Mouse (Mus musculus): Measurements from ENCODE around the gene Tmem203. TPM values are rescaled to one million over a fixed set of nuclear protein-coding genes. Genes with fewer than 3 reads are reported as not detected.

Tmem203 gene
- polyA plus RNA-seq, 1 experiment from 2014 or later: 20.2 TPM

GRCm38 (mm10) chr2:25225811-25226379 lies 29.3 kb upstream of the Tmem203 start:
- peak overlapping the region; percentile 96 for H3K27ac ChIP-seq (replicated peaks)
- 0 out of 2 replicates have a peak, but pooled peaks cover 7% of the 10 kb centered on the region for H3K27me3 ChIP-seq (ENCODE audit: low read depth, poor library complexity, severe bottlenecking)
- H3K9me3 ChIP-seq (replicated peaks): no peaks in the 10 kb centered on the region
- DNase-seq (ENCODE audit: low spot score): no peak
- peaks cover 37% of the 10 kb centered on the region for H3K4me1 ChIP-seq
- 78% methylated on average over 8 of the region's 8 CpGs for WGBS
- peaks cover 27% of the 10 kb centered on the region for H3K36me3 ChIP-seq
- H3K4me3 ChIP-seq: peak overlapping the region; percentile 89

- no peak for DNase-seq (ENCODE audit: low spot score)
- Histone ChIP-seq H3K36me3 (peaks cover 18% of the 10 kb centered on the region), H3K27me3 (ENCODE audit: low read depth, poor library complexity, severe bottlenecking) (0 out of 2 replicates have a peak, but pooled peaks cover 16% of the 10 kb centered on the region), H3K9me3 (replicated peaks) (no peaks in the 10 kb centered on the region), H3K4me1 (peaks cover 33% of the 10 kb centered on the region), H3K4me3 (no peak overlapping the region), H3K27ac (replicated peaks) (0 out of 2 replicates have a peak overlapping the region, but pooled peaks have one; percentile 25)
- 86% methylated on average over 5 of the region's 5 CpGs for WGBS
Measured at GRCm38 (mm10) chr2:25226864-25227263, 28.4 kb upstream of the Tmem203 start.

- Histone ChIP-seq H3K36me3 (peaks cover 13% of the 10 kb centered on the region), H3K27ac (replicated peaks) (no peak overlapping the region), H3K4me3 (no peak overlapping the region), H3K9me3 (replicated peaks) (no peaks in the 10 kb centered on the region), H3K4me1 (peaks cover 31% of the 10 kb centered on the region), H3K27me3 (ENCODE audit: low read depth, poor library complexity, severe bottlenecking) (0 out of 2 replicates have a peak, but pooled peaks cover 16% of the 10 kb centered on the region)
- 98% methylated on average over 4 of the region's 4 CpGs for WGBS
- DNase-seq (ENCODE audit: low spot score): no peak
Measured at GRCm38 (mm10) chr2:25227406-25227805, 27.8 kb upstream of the Tmem203 start.

DNA sequence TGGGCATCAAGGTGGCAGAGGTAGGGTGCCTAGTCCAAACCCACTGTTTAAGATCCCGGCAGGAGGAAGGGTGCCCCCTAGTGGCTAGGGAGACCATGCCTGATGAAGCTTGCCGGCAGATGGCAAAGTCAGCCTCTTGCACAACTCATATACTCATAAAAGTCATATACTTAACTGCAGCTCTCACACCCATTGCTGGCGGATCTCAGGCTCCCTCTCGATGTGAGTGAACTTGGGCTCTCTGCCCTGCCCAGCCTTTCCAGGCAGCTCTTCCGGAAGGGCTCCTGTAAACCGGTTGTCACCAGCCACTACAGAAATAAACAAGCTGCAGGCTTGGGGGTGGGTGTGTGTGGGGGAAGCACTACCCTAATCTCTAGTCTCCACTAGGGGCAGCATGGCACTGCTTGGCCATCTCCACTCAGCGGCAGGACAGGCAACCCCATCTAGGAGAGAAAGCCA lies 26.8 kb upstream of the Tmem203 start:
- peak; percentile 83 for DNase-seq (ENCODE audit: low spot score)
- H3K4me1 ChIP-seq: peaks cover 25% of the 10 kb centered on the region
- peaks cover 5% of the 10 kb centered on the region; the same call in 1 of the 2 replicates for H3K36me3 ChIP-seq
- peak overlapping the region; percentile 41 for H3K4me3 ChIP-seq
- H3K27me3 ChIP-seq (ENCODE audit: low read depth, poor library complexity, severe bottlenecking): 0 out of 2 replicates have a peak, but pooled peaks cover 16% of the 10 kb centered on the region
- WGBS: under 1% methylated on average over 7 of the region's 7 CpGs
- no peaks in the 10 kb centered on the region for H3K9me3 ChIP-seq (replicated peaks)
- H3K27ac ChIP-seq (replicated peaks): peak overlapping the region; percentile 77

- H3K9me3 ChIP-seq (replicated peaks): no peaks in the 10 kb centered on the region
- no peak for DNase-seq (ENCODE audit: low spot score)
- H3K36me3 ChIP-seq: no peaks in the 10 kb centered on the region
- WGBS: 72% methylated on average over 6 of the region's 6 CpGs
- 0 out of 2 replicates have a peak, but pooled peaks cover 16% of the 10 kb centered on the region for H3K27me3 ChIP-seq (ENCODE audit: low read depth, poor library complexity, severe bottlenecking)
- H3K4me3 ChIP-seq: peak overlapping the region; percentile 41
- H3K4me1 ChIP-seq: peaks cover 20% of the 10 kb centered on the region
- peak overlapping the region; percentile 77 for H3K27ac ChIP-seq (replicated peaks)
Measured at GRCm38 (mm10) chr2:25228995-25229530, 26.2 kb upstream of the Tmem203 start.

DNA sequence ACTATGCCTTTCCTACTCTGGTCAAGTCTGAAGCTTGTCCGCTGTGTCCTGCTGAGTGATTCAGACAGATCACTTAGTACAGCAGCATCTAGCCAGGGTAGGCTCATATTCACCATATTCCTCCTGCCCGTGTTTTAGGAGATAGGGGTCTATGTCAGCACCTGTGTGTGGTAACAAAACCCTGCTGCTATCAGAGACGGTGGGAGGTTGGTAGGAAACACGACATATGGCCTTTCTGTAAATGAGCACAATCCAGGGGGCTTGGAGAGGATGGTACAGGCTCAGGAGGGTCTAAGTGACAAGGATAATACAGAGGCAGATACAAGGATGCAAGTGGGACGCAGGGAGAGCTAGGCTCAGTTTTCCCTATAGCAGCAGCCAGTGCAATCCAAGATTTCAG lies 25.7 kb upstream of the Tmem203 start:
- Histone ChIP-seq H3K4me1 (peaks cover 20% of the 10 kb centered on the region), H3K27ac (replicated peaks) (no peak overlapping the region), H3K4me3 (no peak overlapping the region), H3K27me3 (ENCODE audit: low read depth, poor library complexity, severe bottlenecking) (0 out of 2 replicates have a peak, but pooled peaks cover 16% of the 10 kb centered on the region), H3K36me3 (no peaks in the 10 kb centered on the region), H3K9me3 (replicated peaks) (no peaks in the 10 kb centered on the region)
- no peak for DNase-seq (ENCODE audit: low spot score)
- WGBS: 85% methylated on average over 5 of the region's 5 CpGs

- Histone ChIP-seq H3K36me3 (no peaks in the 10 kb centered on the region), H3K4me3 (no peak overlapping the region), H3K27me3 (ENCODE audit: low read depth, poor library complexity, severe bottlenecking) (0 out of 2 replicates have a peak, but pooled peaks cover 16% of the 10 kb centered on the region), H3K4me1 (peaks cover 16% of the 10 kb centered on the region), H3K27ac (replicated peaks) (0 out of 2 replicates have a peak overlapping the region, but pooled peaks have one; percentile 15), H3K9me3 (replicated peaks) (no peaks in the 10 kb centered on the region)
- no peak for DNase-seq (ENCODE audit: low spot score)
- WGBS: 87% methylated on average over 7 of the region's 7 CpGs
Measured at GRCm38 (mm10) chr2:25230581-25230980, 24.7 kb upstream of the Tmem203 start.

DNA sequence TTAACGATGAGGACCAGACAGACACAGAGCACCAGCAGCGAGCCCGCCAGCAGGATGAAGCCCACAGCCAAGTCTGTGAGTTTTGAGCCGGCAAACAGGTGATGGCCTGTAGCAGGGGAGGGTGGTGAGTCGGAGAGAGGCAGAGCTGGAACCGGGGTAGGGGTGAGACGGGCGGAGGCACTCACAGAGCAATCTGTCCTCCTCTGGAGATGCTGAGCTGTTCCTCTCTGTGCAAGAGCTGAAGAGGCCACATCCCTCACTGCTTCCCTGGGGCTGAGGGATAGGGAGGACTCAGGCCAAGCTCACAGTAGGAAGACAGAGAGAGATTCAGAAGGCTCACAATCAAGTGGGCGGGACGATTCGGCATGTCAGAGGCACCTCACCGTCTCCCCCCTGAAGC lies 24.2 kb upstream of the Tmem203 start:
- no peak overlapping the region for H3K4me3 ChIP-seq
- 0 out of 2 replicates have a peak, but pooled peaks cover 16% of the 10 kb centered on the region for H3K27me3 ChIP-seq (ENCODE audit: low read depth, poor library complexity, severe bottlenecking)
- H3K4me1 ChIP-seq: peaks cover 11% of the 10 kb centered on the region
- no peaks in the 10 kb centered on the region for H3K36me3 ChIP-seq
- no peaks in the 10 kb centered on the region for H3K9me3 ChIP-seq (replicated peaks)
- no peak for DNase-seq (ENCODE audit: low spot score)
- 0 out of 2 replicates have a peak overlapping the region, but pooled peaks have one; percentile 15 for H3K27ac ChIP-seq (replicated peaks)
- 50% methylated on average over 12 of the region's 12 CpGs for WGBS

- no peaks in the 10 kb centered on the region for H3K36me3 ChIP-seq
- no peak overlapping the region for H3K27ac ChIP-seq (replicated peaks)
- 0 out of 2 replicates have a peak, but pooled peaks cover 16% of the 10 kb centered on the region for H3K27me3 ChIP-seq (ENCODE audit: low read depth, poor library complexity, severe bottlenecking)
- no peaks in the 10 kb centered on the region for H3K9me3 ChIP-seq (replicated peaks)
- peaks cover 7% of the 10 kb centered on the region for H3K4me1 ChIP-seq
- no peak for DNase-seq (ENCODE audit: low spot score)
- WGBS: 86% methylated on average over 4 of the region's 4 CpGs
- no peak overlapping the region for H3K4me3 ChIP-seq
Measured at GRCm38 (mm10) chr2:25233421-25233820, 21.8 kb upstream of the Tmem203 start.

GRCm38 (mm10) chr2:25234050-25234449 lies 21.2 kb upstream of the Tmem203 start, which contains the start of gene Slc34a3:
Gene Slc34a3 (minus strand): TSS chr2:25234364.
- Histone ChIP-seq H3K27ac (replicated peaks) (no peak within 1 kb of the TSS), H3K27me3 (ENCODE audit: low read depth, poor library complexity, severe bottlenecking) (peaks cover 16% of the 10 kb centered on the region; the same call in 1 of the 2 replicates), H3K4me1 (0 out of 2 replicates have a peak, but pooled peaks cover 2% of the 10 kb centered on the region), H3K9me3 (replicated peaks) (no peaks in the 10 kb centered on the region), H3K4me3 (no peak within 1 kb of the TSS), H3K36me3 (no peaks in the 10 kb centered on the region)
- DNase-seq (ENCODE audit: low spot score): no peak
- WGBS: 87% methylated on average over 3 of the region's 3 CpGs

GRCm38 (mm10) chr2:25234551-25235220 lies 20.6 kb upstream of the Tmem203 start:
- Histone ChIP-seq H3K27ac (replicated peaks) (no peak overlapping the region), H3K27me3 (ENCODE audit: low read depth, poor library complexity, severe bottlenecking) (peaks cover 16% of the 10 kb centered on the region; the same call in 1 of the 2 replicates)
- 80% methylated on average over 5 of the region's 5 CpGs for WGBS

DNA sequence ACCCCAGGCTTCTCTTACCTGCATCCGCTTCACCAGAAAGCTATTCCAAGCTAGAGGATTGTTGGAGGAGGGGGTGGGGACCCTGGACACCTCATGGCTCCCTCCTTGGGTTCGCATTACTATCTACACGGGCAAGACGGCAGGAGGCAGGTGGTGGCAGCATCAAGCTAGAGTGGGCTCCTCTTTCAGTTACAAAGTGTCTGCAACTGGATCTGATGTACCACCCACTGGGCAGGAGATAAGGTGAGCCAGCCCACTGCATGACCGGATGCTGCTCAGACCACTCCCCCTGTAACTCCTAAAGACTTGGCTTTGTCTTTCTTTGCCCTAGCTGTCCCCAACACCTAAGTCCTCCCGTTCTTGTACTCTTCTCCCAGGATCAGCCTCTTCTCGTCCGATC lies 18.6 kb upstream of the Tmem203 start, which contains the start of gene Rnf224:
TSS of gene Rnf224 (minus strand) at position 174 of the 400 bp plus-strand sequence.
- no peaks in the 10 kb centered on the region for H3K9me3 ChIP-seq (replicated peaks)
- no peaks in the 10 kb centered on the region for H3K36me3 ChIP-seq
- no peak for DNase-seq (ENCODE audit: low spot score)
- H3K4me3 ChIP-seq: no peak within 1 kb of the TSS
- H3K27ac ChIP-seq (replicated peaks): no peak within 1 kb of the TSS
- 43% methylated on average over 8 of the region's 8 CpGs for WGBS
- H3K27me3 ChIP-seq (ENCODE audit: low read depth, poor library complexity, severe bottlenecking): peaks cover 12% of the 10 kb centered on the region
- H3K4me1 ChIP-seq: peaks cover 15% of the 10 kb centered on the region

More at GRCm38 (mm10) chr2:25234551-25235220, 20.6 kb upstream of the Tmem203 start:
- H3K4me1 ChIP-seq: no peaks in the 10 kb centered on the region
- H3K36me3 ChIP-seq: no peaks in the 10 kb centered on the region
- no peak for DNase-seq (ENCODE audit: low spot score)
- H3K9me3 ChIP-seq (replicated peaks): no peaks in the 10 kb centered on the region
- no peak overlapping the region for H3K4me3 ChIP-seq

All from midbrain, embryonic 10.5 days (tissue).